Mouse (Mus musculus) cerebellum, adult 2 months (tissue): ENCODE measurements around the gene Asxl2. TPM values are rescaled to one million over a fixed set of nuclear protein-coding genes. Genes with fewer than 3 reads are reported as not detected.
A peak's percentile ranks its signal among the peaks of the same experiment; 100 is the strongest.

Source experiments
- DNase-seq, 2 experiments: peaks; one replicate each; pipeline ENCODE4 v3.0.0; 2021
- H3K27ac ChIP-seq: fragments of 200-500 bp; 2 replicates; pipeline ENCODE4 v1.5.1; 2012; ENCODE audit warnings: low read length, control low read depth, inconsistent platforms; ENCODE audit not compliant: insufficient read depth
- H3K27me3 ChIP-seq: fragments of 200-500 bp; 2 replicates; pipeline ENCODE4 v1.6.1; 2012; ENCODE audit warnings: inconsistent platforms, mild to moderate bottlenecking, low read length, moderate library complexity; ENCODE audit not compliant: control insufficient read depth, insufficient read depth
- H3K4me1 ChIP-seq: fragments of 200-500 bp; 2 replicates; pipeline ENCODE4 v1.6.1; 2011; ENCODE audit warnings: low read length; ENCODE audit not compliant: control insufficient read depth, insufficient read depth
- H3K4me3 ChIP-seq: fragments of 200-500 bp; replicated peaks from 2 replicates; pipeline ENCODE3; 2011; ENCODE audit warnings: mild to moderate bottlenecking, low read depth, low read length, control low read depth; ENCODE audit not compliant: insufficient read depth
- CTCF ChIP-seq: fragments of 200-500 bp; IDR thresholded peaks from 2 replicates; pipeline ENCODE4 v1.5.1; 2011; ENCODE audit warnings: low read depth, mild to moderate bottlenecking, control low read depth, low read length, moderate library complexity, borderline replicate concordance; ENCODE audit not compliant: insufficient read depth
- POLR2A ChIP-seq: fragments of 200-500 bp; IDR thresholded peaks from 2 replicates; pipeline ENCODE4 v1.6.1; 2011; ENCODE audit warnings: low read length, control low read depth, borderline replicate concordance; ENCODE audit not compliant: insufficient read depth
- WGBS: fragments of 180-500 bp; shearing (Covaris S2); methylation state at CpG from one replicate; pipeline ENCODE4 v1.1.7; 2018; 5-methylcytosine and 5-hydroxymethylcytosine counted together
- polyA plus RNA-seq: library from polyadenylated mRNA; depleted of rRNA; stranded (reverse); fragments of >200 nt; gene quantifications from 2 replicates; pipeline ENCODE4 v1.2.3, GENCODE M21; 2012

The Asxl2 gene
- polyA plus RNA-seq, 1 experiment, result 13.7 TPM

- no peak overlapping the region for H3K27ac ChIP-seq
- no peak for DNase-seq
- H3K4me3 ChIP-seq, result no peak overlapping the region
- H3K4me1 ChIP-seq, result peaks cover 1% of the 10 kb centered on the region; the same call in 1 of the 2 replicates
- no peaks in the 10 kb centered on the region for H3K27me3 ChIP-seq
- TF ChIP-seq CTCF (no peak), POLR2A (no peak)
- 87% methylated on average over 2 of the region's 2 CpGs for WGBS
These were observed 6.1 kb upstream of the Asxl2 start for GRCm38 (mm10) chr12:3420519-3420918.

GRCm38 (mm10) chr12:3422786-3423185 is 3.9 kb upstream of the Asxl2 start:
- DNase-seq, result no peak
- Histone ChIP-seq H3K27me3 (no peaks in the 10 kb centered on the region), H3K27ac (no peak overlapping the region), H3K4me1 (peaks cover 3% of the 10 kb centered on the region; the same call in 1 of the 2 replicates), H3K4me3 (no peak overlapping the region)
- TF ChIP-seq POLR2A (no peak), CTCF (no peak)
- 94% methylated on average over 1 of the region's 1 CpGs for WGBS

- DNase-seq, result peak in 1 of 2 experiments; percentile 28
- WGBS, result 67% methylated on average over 2 of the region's 2 CpGs
- Histone ChIP-seq H3K4me1 (0 out of 2 replicates have a peak, but pooled peaks cover 3% of the 10 kb centered on the region), H3K4me3 (no peak overlapping the region), H3K27ac (no peak overlapping the region), H3K27me3 (no peaks in the 10 kb centered on the region)
- no peak for TF ChIP-seq POLR2A
- no peak for TF ChIP-seq CTCF
These were observed 2.5 kb upstream of the Asxl2 start for GRCm38 (mm10) chr12:3424179-3424578.

- TF ChIP-seq CTCF (peak; percentile 44; the same call in 1 of the 2 replicates), POLR2A (no peak)
- WGBS, result 39% methylated on average over 15 of the region's 15 CpGs
- peak; percentile 32 to 60 for DNase-seq
These were observed 999 bp upstream of the Asxl2 start for GRCm38 (mm10) chr12:3425375-3426341.

GRCm38 (mm10) chr12:3427067-3427889 is 621 bp downstream of the Asxl2 start:
- DNase-seq, result peak; percentile 77
- peaks cover 5% of the 10 kb centered on the region; the same call in 1 of the 2 replicates for H3K4me1 ChIP-seq
- no peaks in the 10 kb centered on the region for H3K27me3 ChIP-seq
- peak overlapping the region; percentile 79 for H3K4me3 ChIP-seq
- WGBS, result under 1% methylated on average over 65 of the region's 65 CpGs
- H3K27ac ChIP-seq, result peak overlapping the region; percentile 73
- TF ChIP-seq CTCF (no peak), POLR2A (no peak)

More at GRCm38 (mm10) chr12:3425375-3426341, 999 bp upstream of the Asxl2 start:
- H3K4me1 ChIP-seq, result 0 out of 2 replicates have a peak, but pooled peaks cover 3% of the 10 kb centered on the region
- 0 out of 2 replicates have a peak overlapping the region, but pooled peaks have one; percentile 3 for H3K27ac ChIP-seq
- peak overlapping the region; percentile 55 for H3K4me3 ChIP-seq
- H3K27me3 ChIP-seq, result no peaks in the 10 kb centered on the region

GRCm38 (mm10) chr12:3427891-3428775 is 1.5 kb downstream of the Asxl2 start:
- 68% methylated on average over 11 of the region's 11 CpGs for WGBS
- no peak for TF ChIP-seq POLR2A
- no peak for TF ChIP-seq CTCF
- H3K27ac ChIP-seq, result no peak overlapping the region

More at GRCm38 (mm10) chr12:3427891-3428775, 1.5 kb downstream of the Asxl2 start:
- Histone ChIP-seq H3K27me3 (no peaks in the 10 kb centered on the region), H3K4me3 (peak overlapping the region; percentile 79), H3K4me1 (peaks cover 5% of the 10 kb centered on the region; the same call in 1 of the 2 replicates)
- DNase-seq, result no peak
